Mouse (Mus musculus): Measurements from ENCODE around the gene Psmc3ip. TPM values are rescaled to one million over a fixed set of nuclear protein-coding genes. Genes with fewer than 3 reads are reported as not detected.

Gene Psmc3ip
- polyA plus RNA-seq (2016; fragmentation: Nextera tagmentation; extraction: Ambion mirVana) = 31.4 and 34.3 TPM in 2 replicates

- peak within 1 kb of the TSS; percentile 92 for H3K4me2 ChIP-seq (replicated peaks)
- peak within 1 kb of the TSS; percentile 61 for H3K4me3 ChIP-seq
- under 1% methylated on average over 43 of the region's 43 CpGs for WGBS
- H3K27ac ChIP-seq = peak within 1 kb of the TSS; percentile 60; the same call in 1 of the 2 replicates
- peaks cover 10% of the 10 kb centered on the region for H3K4me1 ChIP-seq
- peaks cover 73% of the 10 kb centered on the region for H3K36me3 ChIP-seq
- no peaks in the 10 kb centered on the region for H3K27me3 ChIP-seq (replicated peaks)
- H3K9ac ChIP-seq = peak within 1 kb of the TSS; percentile 61
- H3K9me3 ChIP-seq = no peaks in the 10 kb centered on the region
- ATAC-seq (ENCODE audit: low FRiP score, low read depth) = peak; percentile 96
These were observed at the start of gene Psmc3ip for GRCm38 (mm10) chr11:101095314-101096024. TSS of gene Psmc3ip (minus strand) at chr11:101095436.

GRCm38 (mm10) chr11:101143338-101144225 lies 48.3 kb upstream of the Psmc3ip start:
- Histone ChIP-seq H3K4me2 (replicated peaks) (peak overlapping the region; percentile 57), H3K4me1 (peaks cover 16% of the 10 kb centered on the region; the same call in 1 of the 2 replicates), H3K9me3 (no peaks in the 10 kb centered on the region), H3K36me3 (no peaks in the 10 kb centered on the region), H3K9ac (0 out of 2 replicates have a peak overlapping the region, but pooled peaks have one; percentile 18), H3K27ac (no peak overlapping the region), H3K4me3 (0 out of 2 replicates have a peak overlapping the region, but pooled peaks have one; percentile 17), H3K27me3 (replicated peaks) (peaks cover 8% of the 10 kb centered on the region; the same call in 1 of the 2 replicates)
- peak; percentile 66; the same call in 1 of the 2 replicates for ATAC-seq (ENCODE audit: low FRiP score, low read depth)
- 23% methylated on average over 19 of the region's 19 CpGs for WGBS

GRCm38 (mm10) chr11:101142215-101142967 lies 47.2 kb upstream of the Psmc3ip start:
- peaks cover 15% of the 10 kb centered on the region; the same call in 1 of the 2 replicates for H3K4me1 ChIP-seq
- no peak overlapping the region for H3K27ac ChIP-seq
- H3K36me3 ChIP-seq = no peaks in the 10 kb centered on the region
- no peak overlapping the region for H3K4me3 ChIP-seq
- H3K27me3 ChIP-seq (replicated peaks) = peaks cover 8% of the 10 kb centered on the region; the same call in 1 of the 2 replicates
- ATAC-seq (ENCODE audit: low FRiP score, low read depth) = no peak
- H3K9ac ChIP-seq = no peak overlapping the region
- WGBS = 87% methylated on average over 10 of the region's 10 CpGs
- H3K4me2 ChIP-seq (replicated peaks) = no peak overlapping the region
- no peaks in the 10 kb centered on the region for H3K9me3 ChIP-seq

GRCm38 (mm10) chr11:101141088-101141487 lies 45.9 kb upstream of the Psmc3ip start:
- no peak overlapping the region for H3K9ac ChIP-seq
- H3K4me2 ChIP-seq (replicated peaks) = no peak overlapping the region
- WGBS = 85% methylated on average over 8 of the region's 8 CpGs
- no peaks in the 10 kb centered on the region for H3K9me3 ChIP-seq
- no peak overlapping the region for H3K27ac ChIP-seq
- H3K36me3 ChIP-seq = no peaks in the 10 kb centered on the region
- ATAC-seq (ENCODE audit: low FRiP score, low read depth) = no peak
- H3K4me1 ChIP-seq = peaks cover 15% of the 10 kb centered on the region; the same call in 1 of the 2 replicates
- peaks cover 8% of the 10 kb centered on the region; the same call in 1 of the 2 replicates for H3K27me3 ChIP-seq (replicated peaks)
- H3K4me3 ChIP-seq = no peak overlapping the region

- peak overlapping the region; percentile 55 for H3K4me2 ChIP-seq (replicated peaks)
- H3K4me3 ChIP-seq = peak overlapping the region; percentile 20; the same call in 1 of the 2 replicates
- H3K9me3 ChIP-seq = no peaks in the 10 kb centered on the region
- WGBS = 51% methylated on average over 27 of the region's 27 CpGs
- H3K27me3 ChIP-seq (replicated peaks) = peaks cover 8% of the 10 kb centered on the region; the same call in 1 of the 2 replicates
- peaks cover 15% of the 10 kb centered on the region; the same call in 1 of the 2 replicates for H3K4me1 ChIP-seq
- H3K36me3 ChIP-seq = no peaks in the 10 kb centered on the region
- H3K27ac ChIP-seq = no peak overlapping the region
- ATAC-seq (ENCODE audit: low FRiP score, low read depth) = no peak
- 0 out of 2 replicates have a peak overlapping the region, but pooled peaks have one; percentile 29 for H3K9ac ChIP-seq
These were observed 45.1 kb upstream of the Psmc3ip start for GRCm38 (mm10) chr11:101140164-101140819.

GRCm38 (mm10) chr11:101138536-101139181 lies 43.4 kb upstream of the Psmc3ip start:
- no peak overlapping the region for H3K4me3 ChIP-seq
- H3K9me3 ChIP-seq = no peaks in the 10 kb centered on the region
- H3K27ac ChIP-seq = no peak overlapping the region
- H3K4me2 ChIP-seq (replicated peaks) = peak overlapping the region; percentile 44
- peaks cover 8% of the 10 kb centered on the region; the same call in 1 of the 2 replicates for H3K27me3 ChIP-seq (replicated peaks)
- no peaks in the 10 kb centered on the region for H3K36me3 ChIP-seq
- peak; percentile 58 for ATAC-seq (ENCODE audit: low FRiP score, low read depth)
- peaks cover 12% of the 10 kb centered on the region; the same call in 1 of the 2 replicates for H3K4me1 ChIP-seq
- WGBS = 24% methylated on average over 15 of the region's 15 CpGs
- no peak overlapping the region for H3K9ac ChIP-seq

- Histone ChIP-seq H3K4me3 (no peak overlapping the region), H3K27me3 (replicated peaks) (peaks cover 8% of the 10 kb centered on the region; the same call in 1 of the 2 replicates), H3K4me1 (peaks cover 9% of the 10 kb centered on the region; the same call in 1 of the 2 replicates), H3K27ac (no peak overlapping the region), H3K4me2 (replicated peaks) (no peak overlapping the region), H3K9me3 (no peaks in the 10 kb centered on the region), H3K36me3 (no peaks in the 10 kb centered on the region), H3K9ac (no peak overlapping the region)
- no peak for ATAC-seq (ENCODE audit: low FRiP score, low read depth)
- WGBS = 75% methylated on average over 7 of the region's 7 CpGs
These were observed 41.8 kb upstream of the Psmc3ip start for GRCm38 (mm10) chr11:101137000-101137399.

- H3K4me3 ChIP-seq = no peak overlapping the region
- H3K4me1 ChIP-seq = peaks cover 8% of the 10 kb centered on the region; the same call in 1 of the 2 replicates
- no peak overlapping the region for H3K4me2 ChIP-seq (replicated peaks)
- H3K27me3 ChIP-seq (replicated peaks) = no peaks in the 10 kb centered on the region
- 85% methylated on average over 13 of the region's 13 CpGs for WGBS
- ATAC-seq (ENCODE audit: low FRiP score, low read depth) = no peak
- no peaks in the 10 kb centered on the region for H3K36me3 ChIP-seq
- no peak overlapping the region for H3K27ac ChIP-seq
- no peaks in the 10 kb centered on the region for H3K9me3 ChIP-seq
- no peak overlapping the region for H3K9ac ChIP-seq
These were observed 39.1 kb upstream of the Psmc3ip start for GRCm38 (mm10) chr11:101134217-101134865.

GRCm38 (mm10) chr11:101133037-101133436 lies 37.8 kb upstream of the Psmc3ip start:
- Histone ChIP-seq H3K4me1 (0 out of 2 replicates have a peak, but pooled peaks cover 3% of the 10 kb centered on the region), H3K9me3 (no peaks in the 10 kb centered on the region), H3K4me3 (no peak overlapping the region), H3K27me3 (replicated peaks) (no peaks in the 10 kb centered on the region), H3K27ac (no peak overlapping the region), H3K9ac (no peak overlapping the region), H3K4me2 (replicated peaks) (no peak overlapping the region), H3K36me3 (no peaks in the 10 kb centered on the region)
- 82% methylated on average over 12 of the region's 12 CpGs for WGBS
- no peak for ATAC-seq (ENCODE audit: low FRiP score, low read depth)

GRCm38 (mm10) chr11:101131701-101132100 lies 36.5 kb upstream of the Psmc3ip start:
- no peak for ATAC-seq (ENCODE audit: low FRiP score, low read depth)
- H3K27ac ChIP-seq = no peak overlapping the region
- 91% methylated on average over 6 of the region's 6 CpGs for WGBS
- no peak overlapping the region for H3K4me2 ChIP-seq (replicated peaks)
- no peak overlapping the region for H3K9ac ChIP-seq
- H3K9me3 ChIP-seq = no peaks in the 10 kb centered on the region
- no peaks in the 10 kb centered on the region for H3K27me3 ChIP-seq (replicated peaks)
- H3K36me3 ChIP-seq = peaks cover 7% of the 10 kb centered on the region
- H3K4me1 ChIP-seq = 0 out of 2 replicates have a peak, but pooled peaks cover 3% of the 10 kb centered on the region
- H3K4me3 ChIP-seq = no peak overlapping the region

All from neural tube, embryonic 12.5 days (tissue).